Mouse (Mus musculus): ENCODE data around the gene Gm9821. TPM values are rescaled to one million over a fixed set of nuclear protein-coding genes. Genes with fewer than 3 reads are reported as not detected.

Gm9821 gene
- 0.08 TPM in 1 of 2 replicates, not detected in the other for polyA plus RNA-seq (2021; fragmentation: Nextera tagmentation)
- long read RNA-seq, experiment 1: 0 reads
- long read RNA-seq, experiment 2: 0 reads

DNA sequence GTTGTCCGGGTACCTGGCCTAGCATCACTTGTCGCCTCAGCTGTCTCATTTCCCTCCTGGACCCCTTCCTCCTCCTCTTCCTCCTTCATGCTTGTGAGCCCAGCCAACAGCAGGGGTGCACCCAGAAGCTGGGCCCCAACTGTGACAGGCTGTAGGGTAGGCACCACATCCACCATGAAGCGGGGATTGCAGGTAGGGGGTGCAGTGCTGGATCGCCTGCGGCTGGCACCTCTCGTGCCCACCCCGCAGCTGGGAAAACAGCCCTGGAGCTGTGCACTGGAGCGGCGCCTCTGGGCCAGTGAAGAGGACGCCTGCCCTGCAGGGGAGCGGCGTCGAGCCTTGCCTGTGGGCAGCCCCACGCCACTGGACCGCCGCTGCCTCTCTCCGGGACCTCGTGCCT lies at the start of gene Gm9821:
TSS of gene Gm9821 (plus strand) at position 221 of the 400 bp plus-strand sequence.

GRCm38 (mm10) chr2:91926949-91927348 lies 18.6 kb upstream of the Gm9821 start, which contains the start of gene Chrm4:
Gene Chrm4 (plus strand): TSS chr2:91927249.

GRCm38 (mm10) chr2:91932160-91932711 lies 13.3 kb upstream of the Gm9821 start, which contains the start of gene Mdk:
Gene Mdk (minus strand): TSS chr2:91932297.

GRCm38 (mm10) chr2:91975581-91976541 lies 30.4 kb downstream of the Gm9821 start, which contains the start of gene Dgkz:
Gene Dgkz (minus strand): TSS chr2:91975864.

Other genes with a start within 250 kb of the Gm9821 start
- gene Atg13, start 235.1 kb upstream of the Gm9821 start, polyA plus RNA-seq (2021; fragmentation: Nextera tagmentation): 51.1 and 52.3 TPM in 2 replicates
- 9.6 and 9.7 TPM in 2 replicates for gene Harbi1, start 234.9 kb upstream of the Gm9821 start, polyA plus RNA-seq (2021; fragmentation: Nextera tagmentation)
- gene Ambra1, start 215.6 kb upstream of the Gm9821 start, polyA plus RNA-seq (2021; fragmentation: Nextera tagmentation): 5.9 and 8.7 TPM in 2 replicates
- 3.6 and 7.0 TPM in 2 replicates for gene Chrm4, start 18.5 kb upstream of the Gm9821 start, polyA plus RNA-seq (2021; fragmentation: Nextera tagmentation)
- 20.9 and 31.8 TPM in 2 replicates for gene Mdk, start 13.4 kb upstream of the Gm9821 start, polyA plus RNA-seq (2021; fragmentation: Nextera tagmentation)
- 39.8 and 56.5 TPM in 2 replicates for gene Dgkz, start 30.2 kb downstream of the Gm9821 start, polyA plus RNA-seq (2021; fragmentation: Nextera tagmentation)
- gene Creb3l1, start 78.8 kb downstream of the Gm9821 start, polyA plus RNA-seq (2021; fragmentation: Nextera tagmentation): 0.53 and 1.2 TPM in 2 replicates
- gene Phf21a, start 147.4 kb downstream of the Gm9821 start, polyA plus RNA-seq (2021; fragmentation: Nextera tagmentation): 14.0 and 24.5 TPM in 2 replicates

Measured in left cerebral cortex, adult 6 months (tissue).